Mouse (Mus musculus): Measurements from ENCODE around the gene Rps11.
"Not testable (repeated sequence)": the region's sequence is repeated elsewhere in the genome, so short reads cannot be mapped to it uniquely, and the experiment has no call there.

The Rps11 gene

DNA sequence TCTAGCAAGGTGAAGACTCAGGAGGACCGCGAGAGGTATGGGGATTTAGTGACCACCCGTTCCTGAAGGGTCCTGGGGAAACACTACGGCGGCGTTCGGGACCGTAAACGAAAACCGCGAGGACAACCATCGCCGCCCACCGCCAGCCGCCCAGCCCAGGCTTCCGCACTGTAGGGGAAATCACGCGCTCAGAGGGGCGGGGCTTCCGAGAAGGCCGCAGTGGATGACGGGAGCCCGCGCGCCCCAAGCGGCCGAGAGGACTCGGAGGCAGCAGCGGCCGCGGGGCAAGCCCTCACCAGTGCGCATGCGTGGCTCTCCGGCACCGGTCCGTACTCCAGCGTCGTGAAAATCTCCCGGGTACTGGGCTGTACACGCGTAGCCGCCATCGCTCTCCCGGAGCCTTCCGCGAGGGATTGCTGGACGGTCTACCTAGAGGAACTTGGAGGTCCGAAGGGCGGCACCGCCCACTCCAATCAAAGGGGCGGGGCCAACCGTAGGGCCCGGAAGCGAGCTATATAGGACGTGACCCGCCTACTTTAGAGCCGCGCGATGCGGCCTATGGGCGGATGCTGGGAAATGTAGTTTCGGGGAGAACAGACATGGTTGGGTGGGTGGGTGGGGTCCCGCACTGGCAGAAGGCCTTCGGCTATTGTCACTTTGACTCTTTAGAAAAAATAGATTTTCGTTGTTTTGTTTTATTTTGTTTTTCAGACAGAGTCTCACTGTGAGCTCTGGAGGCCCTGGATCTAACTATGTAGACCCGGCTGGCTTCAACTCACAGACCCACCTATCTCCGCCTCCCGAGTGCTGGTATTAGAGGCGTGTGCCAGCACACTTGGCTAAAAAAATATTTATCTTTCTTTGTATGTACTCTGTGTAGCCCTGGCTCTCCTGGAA lies 30.1 kb upstream of the Rps11 start, which contains the start of the genes Pih1d1 and Aldh16a1:
Gene Pih1d1 (plus strand): TSS at position 208 of the 897 bp plus-strand sequence.
Gene Aldh16a1 (minus strand): TSS at position 489 of the 897 bp plus-strand sequence.
- peak; percentile 98 for DNase-seq

DNA sequence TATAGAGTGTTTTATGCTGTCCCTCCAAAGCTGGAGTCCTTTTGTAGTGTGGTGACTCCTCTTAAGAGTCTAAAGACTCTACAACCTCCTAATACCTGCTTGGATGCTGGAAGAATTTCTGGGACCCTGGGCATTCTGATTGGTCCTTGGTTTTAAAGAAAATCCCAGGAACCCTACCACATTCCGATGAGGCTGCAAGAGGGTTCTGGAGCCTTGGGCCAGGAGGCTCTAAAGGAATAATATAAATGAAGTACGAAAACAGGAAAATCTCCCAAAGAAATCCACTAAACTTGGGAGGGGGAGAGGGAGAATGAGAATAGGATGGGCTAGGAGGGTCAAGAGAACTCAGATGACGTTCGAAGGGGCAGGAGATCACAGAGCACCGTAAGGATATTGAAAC lies 29.3 kb upstream of the Rps11 start:
- DNase-seq: no peak

- not testable (repeated sequence) for DNase-seq
Observed at GRCm38 (mm10) chr7:45153052-45153451, 28.8 kb upstream of the Rps11 start.

GRCm38 (mm10) chr7:45151303-45151702 lies 27.1 kb upstream of the Rps11 start:
- DNase-seq: peak; percentile 49

DNA sequence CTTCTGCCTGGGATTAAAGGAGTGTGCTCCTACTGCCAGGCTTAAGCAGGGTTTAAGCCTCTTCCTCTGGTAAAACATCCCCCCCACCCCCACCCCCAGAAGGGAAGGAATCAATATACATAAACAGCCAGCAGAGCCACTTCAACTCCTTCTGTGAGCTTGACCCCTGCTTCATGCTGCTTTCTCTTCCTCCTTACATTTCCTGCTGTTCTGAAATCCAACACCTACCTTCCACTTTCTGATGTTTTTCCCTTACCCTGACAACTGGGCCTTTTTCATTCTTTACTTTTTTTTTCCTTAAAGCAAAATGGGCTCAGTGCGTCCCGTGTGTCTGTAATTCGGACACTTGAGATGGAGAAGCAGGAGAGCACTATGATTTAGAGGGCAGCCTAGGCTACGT lies 26.1 kb upstream of the Rps11 start:
- no peak for DNase-seq

DNA sequence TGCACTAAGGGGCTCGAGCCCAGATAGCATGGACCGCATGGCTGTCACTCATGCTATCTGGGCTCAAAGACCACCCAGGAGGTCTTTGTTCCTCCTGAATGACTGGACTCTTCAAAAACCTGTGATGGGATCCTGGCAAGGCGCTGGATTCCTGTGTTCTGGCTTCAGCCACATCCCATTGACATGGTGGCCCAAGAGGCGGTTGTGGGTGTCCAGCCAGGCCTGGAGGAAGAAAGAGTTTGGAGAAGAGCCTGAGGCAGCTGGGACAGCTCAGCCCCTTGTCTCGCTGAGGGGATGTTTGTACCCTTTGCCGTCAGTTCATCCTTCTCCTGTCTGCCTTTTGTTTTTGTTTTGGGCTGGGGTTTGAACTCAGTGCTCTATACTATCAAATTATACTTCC lies 25.3 kb upstream of the Rps11 start:
- no peak for DNase-seq

DNA sequence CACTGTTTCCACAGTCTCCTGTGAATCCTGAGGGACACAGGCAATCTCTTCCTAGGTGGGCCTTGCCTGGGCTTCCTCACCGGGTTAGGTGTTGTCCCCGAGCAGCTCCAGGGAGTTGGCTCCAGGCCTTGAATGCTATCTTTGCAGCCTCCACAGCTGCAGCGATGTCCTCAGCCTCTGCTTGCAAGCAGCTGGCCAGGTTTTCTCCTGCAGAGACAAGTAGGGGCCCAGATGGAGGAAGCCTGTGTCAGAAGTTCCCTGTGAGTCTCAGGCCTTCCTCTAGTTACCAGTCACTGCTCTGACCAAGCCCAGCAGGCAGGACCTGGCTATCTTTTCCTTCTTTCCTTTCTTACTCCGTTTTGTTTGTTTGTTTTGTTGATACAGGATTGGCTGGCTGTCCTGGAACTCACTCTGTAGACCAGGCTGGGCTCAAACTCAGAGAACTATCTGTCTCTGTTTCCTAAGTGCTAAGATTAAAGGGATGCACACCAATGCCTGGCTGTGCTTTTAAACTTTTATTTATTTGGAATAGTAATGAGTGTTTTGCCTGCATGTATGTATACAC lies 24.4 kb upstream of the Rps11 start:
- no peak for DNase-seq

DNA sequence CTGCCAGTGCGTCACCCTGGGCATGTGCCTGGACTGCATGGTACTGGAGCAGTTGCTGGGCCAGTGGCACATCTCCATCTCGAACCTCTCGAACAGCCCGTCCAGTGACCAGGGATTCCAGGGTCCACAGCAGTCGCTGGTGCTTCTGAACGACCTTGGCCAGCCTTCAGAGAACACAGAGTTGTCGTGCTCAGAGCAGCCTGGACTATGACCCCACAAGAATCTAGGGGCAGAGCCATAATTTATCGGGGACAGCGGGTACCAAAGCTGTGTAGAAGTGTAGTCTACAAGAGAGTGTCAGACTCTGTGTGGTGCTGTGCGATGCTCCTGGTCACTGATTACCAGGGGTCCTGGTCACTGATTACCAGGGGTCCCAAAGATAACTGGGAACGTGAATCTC lies 23.7 kb upstream of the Rps11 start:
- no peak for DNase-seq

GRCm38 (mm10) chr7:45147267-45147666 lies 23.0 kb upstream of the Rps11 start:
- no peak for DNase-seq

DNA sequence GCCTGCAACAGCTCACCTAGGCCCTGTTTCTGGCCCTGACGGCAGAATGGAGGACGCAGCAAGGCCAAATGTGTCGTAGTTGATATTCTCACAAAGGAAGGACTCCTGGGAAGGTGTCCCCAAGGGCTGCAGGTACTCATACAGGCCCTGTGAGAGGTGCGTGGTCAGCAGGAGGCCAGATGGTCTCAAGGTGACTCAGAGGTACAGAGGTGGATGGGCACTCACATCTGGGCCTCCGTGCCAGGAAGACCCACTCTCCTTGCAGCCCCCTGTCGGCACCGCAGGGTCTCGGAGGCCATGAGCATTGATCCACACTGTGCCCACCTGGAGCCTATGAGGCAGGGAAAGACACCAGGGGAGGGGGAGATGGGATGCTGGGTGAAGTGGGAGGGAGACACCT lies 21.2 kb upstream of the Rps11 start:
- no peak for DNase-seq

DNA sequence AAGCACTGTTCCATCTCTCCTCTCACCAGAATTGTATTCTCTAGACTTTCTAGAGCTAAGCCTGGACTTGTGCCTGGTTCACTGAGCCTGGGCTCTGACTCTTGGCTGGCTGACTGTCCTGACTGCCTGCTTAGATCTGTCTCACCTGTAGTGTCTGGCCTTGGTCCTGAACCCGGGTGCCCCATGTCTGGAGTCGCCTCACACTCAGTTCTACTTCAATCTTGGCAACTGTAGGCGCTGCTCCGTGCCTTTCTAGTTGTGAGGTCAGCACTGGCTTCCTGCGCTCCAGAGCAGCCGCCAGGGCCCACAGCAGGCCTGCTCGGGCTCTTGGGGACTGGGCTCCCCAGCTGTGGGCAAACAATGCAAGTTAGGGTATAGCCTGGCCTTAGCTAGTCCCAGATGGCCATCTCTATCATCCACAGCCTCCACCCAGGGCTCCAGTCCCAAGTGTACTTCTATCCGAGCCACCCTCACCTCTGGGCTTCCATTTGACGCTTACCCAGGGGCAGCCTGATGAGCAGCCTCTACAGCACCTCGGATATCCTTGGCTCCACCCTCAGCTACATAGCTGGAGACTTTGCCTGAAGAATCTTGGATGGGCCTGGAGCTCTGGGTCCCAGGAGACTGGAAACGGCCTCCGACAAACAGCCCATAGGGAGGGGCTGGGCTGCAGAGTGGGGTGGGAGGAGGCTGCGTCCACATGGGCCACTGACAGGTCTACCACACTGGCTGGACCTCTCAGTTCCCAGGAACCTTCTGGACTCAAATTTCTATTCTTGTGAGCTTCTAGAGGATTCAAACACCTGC lies 20.3 kb upstream of the Rps11 start:
- no peak for DNase-seq

DNA sequence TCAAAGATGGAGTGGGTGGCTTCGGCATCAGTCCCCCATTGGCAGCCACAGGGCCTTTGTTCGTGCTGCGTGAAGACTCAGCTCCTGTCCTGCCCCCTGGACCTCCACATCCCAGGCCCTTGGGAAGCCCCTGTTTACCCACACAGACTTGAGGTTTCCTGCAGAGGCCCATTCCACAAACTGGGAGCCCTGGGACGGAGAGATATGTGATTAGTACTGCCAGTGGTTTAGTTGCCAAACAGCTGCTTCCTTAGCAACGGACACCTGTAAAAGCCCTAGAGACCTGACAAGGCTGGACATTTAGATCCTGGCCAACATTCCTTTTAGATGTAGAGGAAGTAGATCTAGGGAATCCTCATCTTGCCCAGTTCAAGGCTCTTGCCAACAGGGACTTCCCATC lies 17.7 kb upstream of the Rps11 start:
- no peak for DNase-seq

- no peak for DNase-seq
Observed at GRCm38 (mm10) chr7:45141319-45141718, 17.1 kb upstream of the Rps11 start.

DNA sequence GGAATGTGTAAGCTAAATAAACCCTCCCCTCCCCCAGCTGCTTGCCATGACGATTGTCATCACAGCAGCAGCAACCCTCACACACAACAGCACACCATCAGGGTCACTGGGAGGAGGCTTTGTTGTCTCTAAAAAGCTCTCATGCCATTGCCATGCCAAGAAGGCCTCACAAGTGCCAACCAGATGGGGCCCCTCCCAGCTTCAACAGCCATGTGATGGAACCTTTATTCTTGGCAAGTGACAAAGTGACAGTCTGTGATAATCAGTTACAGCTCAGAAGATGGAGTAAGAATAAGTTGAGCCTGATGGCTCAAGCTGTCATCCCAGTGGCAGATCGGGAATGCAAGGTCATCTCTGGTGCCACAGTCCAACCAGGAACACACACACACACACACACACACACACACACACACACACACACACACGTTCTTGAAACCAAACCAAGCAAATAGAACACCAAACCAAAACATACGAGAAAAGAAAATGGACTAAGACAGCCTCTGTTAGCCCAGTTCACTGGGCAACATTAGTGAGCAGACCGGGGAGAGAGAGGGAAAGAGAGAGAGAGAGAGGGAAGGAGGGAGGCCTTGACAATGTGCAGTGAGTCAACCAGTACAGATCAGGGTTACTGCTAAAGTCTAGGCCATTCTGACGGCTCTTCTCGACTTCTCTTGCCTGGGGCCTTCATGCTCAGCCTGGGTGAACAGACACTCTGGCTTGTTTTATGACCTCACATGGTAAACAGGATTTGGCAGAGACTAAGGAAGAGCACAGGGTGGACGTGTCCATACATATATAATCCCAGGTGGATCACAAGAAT lies 15.9 kb upstream of the Rps11 start:
- DNase-seq: no peak

DNA sequence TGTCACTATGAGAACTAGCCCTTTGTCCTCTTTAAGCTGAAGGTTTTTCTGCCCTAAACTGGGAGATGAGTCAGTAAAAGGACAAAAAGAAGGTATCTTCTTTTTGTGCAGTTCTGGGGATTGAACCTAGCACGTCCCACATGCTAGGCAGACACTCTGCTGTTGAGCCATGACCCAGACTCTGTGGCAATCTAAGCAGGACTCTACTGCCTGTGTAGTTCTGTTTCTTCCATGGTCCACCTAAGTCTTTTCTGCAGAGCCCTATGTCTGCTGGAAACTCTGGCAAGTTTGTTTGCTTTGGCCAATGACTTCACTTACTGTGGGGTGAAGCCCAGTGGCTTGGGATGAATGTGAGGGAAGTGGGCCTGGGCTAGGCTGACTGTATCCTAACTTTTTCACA lies 14.2 kb upstream of the Rps11 start:
- DNase-seq: no peak

- no peak for DNase-seq
Observed at GRCm38 (mm10) chr7:45137171-45138006, 13.2 kb upstream of the Rps11 start.

DNA sequence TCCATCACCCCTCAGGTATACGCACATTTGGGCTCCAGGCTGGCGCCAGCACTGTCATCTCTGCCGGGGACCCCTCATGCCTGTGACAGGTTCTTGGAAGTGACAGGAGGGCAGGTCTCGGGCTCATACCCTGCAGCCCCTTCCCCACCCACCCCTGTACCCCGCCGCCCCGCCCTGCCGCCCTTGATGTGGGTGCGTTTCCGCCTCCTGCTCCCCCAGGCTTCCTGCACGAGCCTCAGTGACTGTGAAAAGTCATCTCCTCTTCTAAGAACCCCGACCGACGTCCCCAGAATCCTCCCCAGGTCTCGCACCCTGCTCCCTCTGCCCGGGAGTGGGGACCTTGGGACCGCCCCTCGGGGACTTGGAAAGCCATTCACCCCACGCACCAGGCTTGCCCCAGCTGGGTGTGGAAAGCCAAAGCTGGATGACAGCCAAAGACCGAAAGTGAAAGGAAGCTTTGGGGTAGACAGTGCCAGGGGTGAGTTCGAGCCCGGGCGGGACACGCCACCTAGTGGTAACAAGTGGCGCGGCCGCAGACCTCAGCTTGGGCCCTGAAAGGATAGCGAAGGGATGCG lies 11.8 kb upstream of the Rps11 start, which contains the start of the genes Gm45713 and Flt3l:
Gene Gm45713 (minus strand): TSS at position 239 of the 575 bp plus-strand sequence.
Gene Flt3l (minus strand): TSS at position 440 of the 575 bp plus-strand sequence.
- peak; percentile 87 for DNase-seq

GRCm38 (mm10) chr7:45135370-45135769 lies 11.1 kb upstream of the Rps11 start:
- no peak for DNase-seq

GRCm38 (mm10) chr7:45134544-45135026 lies 10.3 kb upstream of the Rps11 start:
- DNase-seq: peak; percentile 65

DNA sequence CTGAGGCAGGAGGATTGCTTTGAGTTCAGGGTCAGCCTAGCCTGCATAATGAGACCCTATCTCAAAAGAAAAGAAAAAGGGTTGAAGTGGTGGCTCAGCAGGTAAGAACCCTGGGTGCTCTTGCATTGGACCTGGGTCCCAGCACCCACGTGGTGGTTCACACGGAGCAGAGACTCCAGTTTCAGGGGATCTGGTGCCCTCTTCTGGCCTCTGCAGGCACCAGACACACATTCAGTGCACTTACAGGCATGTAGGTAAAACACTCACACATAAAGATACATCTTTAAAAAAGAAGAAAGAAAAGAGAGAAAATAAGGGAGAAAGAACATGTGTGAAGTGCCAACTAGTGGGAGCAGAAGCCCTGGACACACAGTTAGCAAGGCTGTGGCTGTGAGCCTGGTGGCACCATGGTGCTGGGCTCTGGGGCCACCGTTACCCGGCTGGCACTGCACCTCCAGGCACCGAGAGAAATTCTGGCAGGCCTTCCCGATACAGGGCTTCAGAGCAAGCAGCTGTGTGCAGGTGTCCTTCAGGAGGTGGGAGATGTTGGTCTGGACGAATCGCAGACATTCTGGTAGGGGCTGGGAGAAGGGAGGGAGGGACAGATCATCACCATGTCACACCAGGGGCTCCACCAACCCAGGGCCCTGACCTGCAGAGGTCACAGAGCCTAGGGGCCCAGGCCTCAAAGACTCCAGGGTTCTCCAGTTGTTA lies 9.4 kb upstream of the Rps11 start:
- no peak for DNase-seq

Measured in embryo, embryonic 11 days (tissue).